Mouse (Mus musculus): ENCODE results near the gene Tfap2c. TPM values are rescaled to one million over a fixed set of nuclear protein-coding genes. Genes with fewer than 3 reads are reported as not detected.

Gene Tfap2c
- polyA plus RNA-seq, 1 experiment from 2014 or later, result 0.21 TPM

DNA sequence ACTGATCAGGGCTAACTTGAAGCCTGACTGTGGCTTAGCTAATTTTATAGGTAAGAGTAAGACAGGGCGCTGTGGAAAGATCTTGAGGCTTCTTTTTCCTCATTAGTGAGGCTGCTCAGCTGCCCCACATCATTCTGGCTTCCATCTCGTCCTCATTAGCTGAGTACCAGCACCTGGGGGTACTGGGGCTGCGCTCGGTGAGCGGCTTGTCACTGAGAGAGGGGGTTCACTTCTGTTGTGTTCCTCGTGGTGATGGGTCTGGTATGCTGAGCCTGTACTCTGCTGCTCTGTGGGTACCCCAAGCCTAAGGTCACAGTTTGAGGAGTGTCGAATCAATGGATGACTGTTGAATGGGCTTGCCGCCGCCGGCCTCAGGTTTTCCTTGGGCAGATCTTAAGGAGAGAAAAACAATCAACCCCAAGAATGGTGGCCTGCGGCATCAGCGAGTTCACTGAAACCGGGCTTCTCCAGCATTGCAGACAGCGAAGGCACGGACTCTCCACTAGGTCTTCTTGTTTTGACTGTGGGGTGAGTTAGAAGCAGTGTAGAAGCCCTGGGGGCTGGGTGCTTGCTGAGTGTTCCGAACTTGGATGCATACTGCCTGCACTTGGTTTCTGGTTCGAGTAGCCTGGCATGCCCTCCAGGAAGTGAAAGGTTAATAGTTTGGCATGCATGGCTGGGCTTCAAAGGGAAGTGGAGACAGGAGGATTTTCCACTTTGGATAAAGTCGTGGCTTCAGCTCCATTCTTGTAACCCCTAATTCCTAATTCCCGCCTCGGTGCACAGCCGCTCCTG is 9.5 kb downstream of the Tfap2c start:
- no peaks in the 10 kb centered on the region for H3K9me3 ChIP-seq (ENCODE audit: control insufficient read depth, low read length)
- no peak overlapping the region for H3K27ac ChIP-seq (replicated peaks; ENCODE audit: low read depth, low read length)
- WGBS, result 17% methylated on average over 21 of the region's 21 CpGs
- no peaks in the 10 kb centered on the region for H3K36me3 ChIP-seq (ENCODE audit: control insufficient read depth, insufficient read depth, low read length)
- H3K9ac ChIP-seq (replicated peaks; ENCODE audit: low read length), result no peak overlapping the region
- H3K27me3 ChIP-seq (ENCODE audit: control insufficient read depth, insufficient read depth, low read length), result peaks cover 64% of the 10 kb centered on the region
- no peak for DNase-seq
- no peak overlapping the region for H3K4me2 ChIP-seq (ENCODE audit: low read length)
- H3K4me3 ChIP-seq (replicated peaks; ENCODE audit: low read depth, low read length), result no peak overlapping the region
- ATAC-seq (ENCODE audit: low FRiP score, low TSS enrichment), result no peak
- 0 out of 2 replicates have a peak, but pooled peaks cover 2% of the 10 kb centered on the region for H3K4me1 ChIP-seq (ENCODE audit: control insufficient read depth, insufficient read depth, low read length)

DNA sequence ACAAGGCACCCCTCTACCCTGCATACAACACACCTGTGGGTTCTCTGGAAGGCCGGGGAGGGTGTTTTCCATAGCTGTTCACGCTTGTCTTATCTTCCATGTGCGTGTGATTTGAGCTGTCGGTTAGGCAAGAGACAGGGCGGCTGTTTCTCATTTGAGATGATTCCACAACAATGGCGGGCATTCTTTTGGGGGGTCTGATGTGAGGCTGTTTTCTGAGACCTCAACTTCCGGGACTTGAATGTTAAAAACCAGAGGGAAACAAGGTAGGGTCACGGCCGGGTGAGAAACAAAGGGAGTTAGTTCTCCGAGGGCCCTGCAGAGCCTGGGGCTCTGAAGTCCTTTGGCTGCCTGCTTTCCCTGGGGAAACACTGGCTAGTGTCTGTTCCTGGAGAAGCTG is 11.6 kb downstream of the Tfap2c start:
- DNase-seq (no peak), ATAC-seq (ENCODE audit: low FRiP score, low TSS enrichment) (no peak)
- WGBS, result 16% methylated on average over 10 of the region's 10 CpGs
- no peak overlapping the region for H3K9ac ChIP-seq (replicated peaks; ENCODE audit: low read length)
- no peak overlapping the region for H3K27ac ChIP-seq (replicated peaks; ENCODE audit: low read depth, low read length)
- H3K4me2 ChIP-seq (ENCODE audit: low read length), result no peak overlapping the region
- no peaks in the 10 kb centered on the region for H3K9me3 ChIP-seq (ENCODE audit: control insufficient read depth, low read length)
- H3K4me3 ChIP-seq (replicated peaks; ENCODE audit: low read depth, low read length), result no peak overlapping the region
- peaks cover 46% of the 10 kb centered on the region for H3K27me3 ChIP-seq (ENCODE audit: control insufficient read depth, insufficient read depth, low read length)
- H3K4me1 ChIP-seq (ENCODE audit: control insufficient read depth, insufficient read depth, low read length), result 0 out of 2 replicates have a peak, but pooled peaks cover 2% of the 10 kb centered on the region
- no peaks in the 10 kb centered on the region for H3K36me3 ChIP-seq (ENCODE audit: control insufficient read depth, insufficient read depth, low read length)

DNA sequence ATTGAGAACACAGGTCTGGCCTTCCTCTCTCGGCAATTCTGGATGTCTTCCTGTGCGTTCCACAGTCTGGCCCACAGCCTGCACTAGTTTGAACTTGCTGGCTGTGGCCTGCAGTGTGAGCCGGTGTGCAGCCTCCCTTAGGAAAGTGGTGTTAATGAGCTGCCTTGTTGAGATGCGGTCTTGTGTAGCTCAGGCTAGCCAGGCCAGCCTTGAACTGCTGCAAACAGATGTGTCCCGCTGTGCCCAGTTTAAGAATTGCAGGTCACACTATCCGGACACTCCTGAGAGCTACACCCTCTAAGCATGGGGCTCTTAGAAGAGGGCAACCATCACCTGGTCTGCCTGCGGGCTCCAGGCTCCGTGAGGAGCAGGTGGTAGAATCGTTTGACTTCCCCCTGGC is 18.4 kb downstream of the Tfap2c start:
- no peak overlapping the region for H3K9ac ChIP-seq (replicated peaks; ENCODE audit: low read length)
- ATAC-seq (ENCODE audit: low FRiP score, low TSS enrichment), result no peak
- no peak overlapping the region for H3K4me3 ChIP-seq (replicated peaks; ENCODE audit: low read depth, low read length)
- no peak overlapping the region for H3K4me2 ChIP-seq (ENCODE audit: low read length)
- H3K9me3 ChIP-seq (ENCODE audit: control insufficient read depth, low read length), result no peaks in the 10 kb centered on the region
- H3K27me3 ChIP-seq (ENCODE audit: control insufficient read depth, insufficient read depth, low read length), result no peaks in the 10 kb centered on the region
- no peaks in the 10 kb centered on the region for H3K36me3 ChIP-seq (ENCODE audit: control insufficient read depth, insufficient read depth, low read length)
- no peaks in the 10 kb centered on the region for H3K4me1 ChIP-seq (ENCODE audit: control insufficient read depth, insufficient read depth, low read length)
- WGBS, result 84% methylated on average over 9 of the region's 9 CpGs
- DNase-seq, result no peak
- H3K27ac ChIP-seq (replicated peaks; ENCODE audit: low read depth, low read length), result no peak overlapping the region

DNA sequence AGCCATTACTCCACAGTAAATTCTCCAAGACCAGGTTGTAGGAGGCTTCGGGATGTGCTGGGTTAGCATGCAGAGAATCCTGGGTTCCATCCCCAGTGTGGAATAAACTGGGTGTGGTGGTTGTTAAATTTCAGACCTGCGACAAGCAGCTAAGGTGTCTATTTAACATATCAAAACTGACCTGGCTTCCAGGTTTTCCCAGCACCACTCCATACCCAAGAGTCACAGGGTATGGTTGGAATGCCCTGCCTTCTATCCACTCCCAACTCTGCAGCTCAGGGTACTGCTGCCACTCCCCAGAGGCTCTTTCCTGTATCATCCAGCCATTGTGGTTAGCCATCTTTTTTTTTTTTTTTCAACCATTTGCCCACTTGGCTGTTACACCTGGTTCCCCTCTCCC is 19.1 kb downstream of the Tfap2c start:
- no peak overlapping the region for H3K27ac ChIP-seq (replicated peaks; ENCODE audit: low read depth, low read length)
- no peak overlapping the region for H3K9ac ChIP-seq (replicated peaks; ENCODE audit: low read length)
- ATAC-seq (ENCODE audit: low FRiP score, low TSS enrichment), result no peak
- H3K4me2 ChIP-seq (ENCODE audit: low read length), result no peak overlapping the region
- no peaks in the 10 kb centered on the region for H3K4me1 ChIP-seq (ENCODE audit: control insufficient read depth, insufficient read depth, low read length)
- H3K4me3 ChIP-seq (replicated peaks; ENCODE audit: low read depth, low read length), result no peak overlapping the region
- 90% methylated on average over 2 of the region's 2 CpGs for WGBS
- no peak for DNase-seq
- no peaks in the 10 kb centered on the region for H3K27me3 ChIP-seq (ENCODE audit: control insufficient read depth, insufficient read depth, low read length)
- no peaks in the 10 kb centered on the region for H3K36me3 ChIP-seq (ENCODE audit: control insufficient read depth, insufficient read depth, low read length)
- H3K9me3 ChIP-seq (ENCODE audit: control insufficient read depth, low read length), result no peaks in the 10 kb centered on the region

DNA sequence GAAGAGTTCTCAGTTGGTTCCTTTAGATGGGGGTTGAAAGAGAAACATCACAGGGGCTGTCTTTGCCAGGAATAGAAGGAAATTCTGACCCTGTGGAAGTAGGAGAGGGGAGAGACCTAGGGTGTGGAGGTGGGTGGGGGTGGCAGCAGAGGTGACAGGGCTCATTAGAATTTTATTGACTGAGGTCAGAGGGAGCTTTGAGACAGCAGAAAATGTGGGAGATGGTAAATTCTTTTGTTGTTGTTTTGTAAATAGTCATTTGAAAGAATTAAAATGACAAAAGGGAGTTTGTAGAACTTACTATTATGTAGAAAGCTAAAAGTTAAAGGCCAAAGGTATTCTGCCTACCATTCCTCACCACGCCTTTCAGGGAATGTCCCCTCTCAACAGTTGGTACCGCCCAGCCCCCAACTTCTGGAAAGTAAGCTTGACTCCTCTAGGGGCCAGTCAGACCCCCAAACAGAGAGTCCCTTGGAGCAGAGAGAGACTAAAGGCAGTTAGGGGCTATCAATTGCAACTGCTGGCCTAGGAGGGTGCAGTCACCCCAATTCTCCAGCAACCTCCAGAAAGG is 27.9 kb downstream of the Tfap2c start:
- Histone ChIP-seq H3K27ac (replicated peaks; ENCODE audit: low read depth, low read length) (no peak overlapping the region), H3K27me3 (ENCODE audit: control insufficient read depth, insufficient read depth, low read length) (no peaks in the 10 kb centered on the region), H3K9ac (replicated peaks; ENCODE audit: low read length) (no peak overlapping the region), H3K4me3 (replicated peaks; ENCODE audit: low read depth, low read length) (no peak overlapping the region), H3K4me1 (ENCODE audit: control insufficient read depth, insufficient read depth, low read length) (no peaks in the 10 kb centered on the region), H3K4me2 (ENCODE audit: low read length) (no peak overlapping the region), H3K36me3 (ENCODE audit: control insufficient read depth, insufficient read depth, low read length) (no peaks in the 10 kb centered on the region), H3K9me3 (ENCODE audit: control insufficient read depth, low read length) (no peaks in the 10 kb centered on the region)
- DNase-seq, result no peak
- 64% methylated on average over 2 of the region's 2 CpGs for WGBS
- no peak for ATAC-seq (ENCODE audit: low FRiP score, low TSS enrichment)

DNA sequence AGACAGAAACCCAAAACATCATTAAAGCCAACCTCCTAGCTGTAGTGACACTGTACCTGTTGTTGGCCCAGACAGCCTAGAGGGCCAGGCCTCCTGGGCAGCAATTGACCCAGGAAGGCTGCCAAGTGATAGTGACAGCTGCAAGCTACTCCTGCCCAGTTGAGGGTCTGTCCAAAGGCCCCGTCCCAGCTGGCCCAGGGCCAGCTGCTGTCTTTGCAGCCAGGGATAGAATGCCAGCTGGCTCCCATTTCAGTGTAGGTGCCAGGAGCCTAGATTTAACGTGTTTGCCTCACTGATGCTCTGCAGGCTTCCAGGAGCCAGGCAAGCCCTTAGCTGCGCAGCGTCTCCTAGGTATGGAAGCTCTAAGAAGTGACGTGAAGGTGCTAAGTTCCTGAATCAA is 29.8 kb downstream of the Tfap2c start:
- WGBS, result 59% methylated on average over 5 of the region's 5 CpGs
- DNase-seq (peak; percentile 78), ATAC-seq (ENCODE audit: low FRiP score, low TSS enrichment) (no peak)
- Histone ChIP-seq H3K27me3 (ENCODE audit: control insufficient read depth, insufficient read depth, low read length) (no peaks in the 10 kb centered on the region), H3K4me2 (ENCODE audit: low read length) (no peak overlapping the region), H3K4me1 (ENCODE audit: control insufficient read depth, insufficient read depth, low read length) (no peaks in the 10 kb centered on the region), H3K9me3 (ENCODE audit: control insufficient read depth, low read length) (no peaks in the 10 kb centered on the region), H3K4me3 (replicated peaks; ENCODE audit: low read depth, low read length) (no peak overlapping the region), H3K27ac (replicated peaks; ENCODE audit: low read depth, low read length) (no peak overlapping the region), H3K9ac (replicated peaks; ENCODE audit: low read length) (no peak overlapping the region), H3K36me3 (ENCODE audit: control insufficient read depth, insufficient read depth, low read length) (no peaks in the 10 kb centered on the region)

DNA sequence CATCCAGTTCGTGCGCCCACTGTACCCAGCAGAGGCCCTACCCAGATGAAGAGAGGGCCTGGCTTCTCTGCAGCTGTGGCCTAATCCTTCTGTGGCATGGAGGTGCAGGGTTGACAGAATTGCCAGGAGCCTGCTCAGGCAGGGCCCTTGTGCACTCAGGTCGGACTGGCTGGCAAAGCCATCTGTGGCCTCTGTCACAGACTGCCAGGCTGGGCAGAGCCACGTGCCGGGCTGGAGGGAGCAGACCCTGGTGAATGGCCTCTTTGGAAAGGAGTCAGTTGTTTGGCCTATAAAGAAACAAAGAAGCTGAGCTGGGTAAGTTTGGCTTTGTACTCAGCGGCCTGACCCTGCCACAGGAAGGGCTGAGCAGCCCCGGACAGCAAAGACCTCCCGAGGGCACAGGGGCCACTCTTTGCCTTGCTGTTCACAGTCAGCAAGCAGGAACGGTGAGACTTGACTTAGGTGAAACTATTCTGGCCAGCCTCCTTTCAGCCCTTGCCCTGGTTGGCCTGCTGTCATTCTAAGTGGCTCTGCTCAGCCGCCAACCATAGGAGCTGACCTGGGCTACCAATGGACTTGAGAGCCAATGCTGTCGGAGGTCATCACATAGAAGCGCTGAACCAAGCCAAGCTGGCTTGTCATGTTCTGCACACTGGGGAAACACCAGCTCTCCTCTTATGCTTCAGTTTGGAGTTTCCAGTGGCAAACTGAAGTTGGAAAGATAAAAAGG is 31.3 kb downstream of the Tfap2c start:
- WGBS, result 51% methylated on average over 12 of the region's 12 CpGs
- no peaks in the 10 kb centered on the region for H3K27me3 ChIP-seq (ENCODE audit: control insufficient read depth, insufficient read depth, low read length)
- no peaks in the 10 kb centered on the region for H3K36me3 ChIP-seq (ENCODE audit: control insufficient read depth, insufficient read depth, low read length)
- H3K4me3 ChIP-seq (replicated peaks; ENCODE audit: low read depth, low read length), result no peak overlapping the region
- no peak overlapping the region for H3K4me2 ChIP-seq (ENCODE audit: low read length)
- H3K27ac ChIP-seq (replicated peaks; ENCODE audit: low read depth, low read length), result no peak overlapping the region
- ATAC-seq (ENCODE audit: low FRiP score, low TSS enrichment) (0 out of 2 replicates have a peak, but pooled peaks have one; percentile 20), DNase-seq (no peak)
- H3K9me3 ChIP-seq (ENCODE audit: control insufficient read depth, low read length), result no peaks in the 10 kb centered on the region
- H3K9ac ChIP-seq (replicated peaks; ENCODE audit: low read length), result no peak overlapping the region
- H3K4me1 ChIP-seq (ENCODE audit: control insufficient read depth, insufficient read depth, low read length), result no peaks in the 10 kb centered on the region

DNA sequence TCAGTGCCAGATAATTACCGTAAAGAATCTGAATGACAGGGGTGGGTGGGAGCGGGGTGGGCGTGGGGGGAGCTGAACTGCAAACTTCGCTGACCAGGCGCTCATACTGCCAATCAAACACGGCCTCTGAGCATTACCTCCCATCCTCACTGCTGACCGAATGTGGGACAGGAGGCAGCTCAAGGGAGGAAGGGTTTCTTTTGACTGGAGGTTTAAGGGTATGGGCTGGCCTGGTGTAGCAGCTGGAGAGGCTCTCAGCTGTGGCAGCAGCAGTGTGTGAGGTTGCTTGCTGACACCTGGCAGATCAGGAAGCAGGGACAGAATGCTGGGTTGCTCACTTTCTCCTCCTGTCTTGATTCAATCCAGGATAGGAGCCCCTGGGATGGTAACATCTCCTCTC is 33.9 kb downstream of the Tfap2c start:
- H3K9ac ChIP-seq (replicated peaks; ENCODE audit: low read length), result no peak overlapping the region
- no peak overlapping the region for H3K4me3 ChIP-seq (replicated peaks; ENCODE audit: low read depth, low read length)
- H3K4me1 ChIP-seq (ENCODE audit: control insufficient read depth, insufficient read depth, low read length), result no peaks in the 10 kb centered on the region
- WGBS, result 12% methylated on average over 7 of the region's 7 CpGs
- no peak for DNase-seq
- no peak overlapping the region for H3K4me2 ChIP-seq (ENCODE audit: low read length)
- no peaks in the 10 kb centered on the region for H3K36me3 ChIP-seq (ENCODE audit: control insufficient read depth, insufficient read depth, low read length)
- ATAC-seq (ENCODE audit: low FRiP score, low TSS enrichment), result 0 out of 2 replicates have a peak, but pooled peaks have one; percentile 40
- H3K27ac ChIP-seq (replicated peaks; ENCODE audit: low read depth, low read length), result no peak overlapping the region
- no peaks in the 10 kb centered on the region for H3K27me3 ChIP-seq (ENCODE audit: control insufficient read depth, insufficient read depth, low read length)
- no peaks in the 10 kb centered on the region for H3K9me3 ChIP-seq (ENCODE audit: control insufficient read depth, low read length)

All from midbrain, embryonic 14.5 days (tissue).